Mouse (Mus musculus): ENCODE measurements around the gene Chmp4b. TPM values are rescaled to one million over a fixed set of nuclear protein-coding genes. Genes with fewer than 3 reads are reported as not detected.

Gene Chmp4b
- polyA plus RNA-seq, 1 experiment from 2014 or later: 18.0 TPM

DNA sequence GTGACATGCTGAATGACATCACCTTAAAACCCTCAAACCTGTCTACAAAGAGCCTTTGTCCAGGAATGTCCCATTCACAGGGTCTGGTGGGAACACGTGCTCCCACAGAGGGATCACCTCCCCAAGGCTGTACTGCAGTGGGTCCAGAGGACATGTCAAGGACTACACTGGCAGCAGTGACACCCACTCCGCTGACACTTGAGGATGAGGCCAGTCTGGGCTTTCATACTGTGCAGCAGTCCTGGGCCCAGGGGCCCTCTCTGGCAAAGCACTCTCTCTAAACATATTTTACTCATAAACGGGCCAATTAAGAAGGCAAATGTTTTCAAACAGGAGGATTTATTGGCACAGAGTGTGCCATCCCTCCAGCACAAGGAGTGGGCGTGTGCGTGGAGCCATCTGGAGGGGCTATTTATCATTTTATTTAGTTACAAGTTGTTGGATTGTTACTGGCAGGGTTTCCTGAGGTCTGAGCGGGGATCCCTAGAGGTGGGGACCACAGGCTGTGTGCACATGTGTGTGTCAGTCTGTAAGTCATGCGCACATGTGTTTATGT lies 56.4 kb downstream of the Chmp4b start:
- no peak for ATAC-seq (ENCODE audit: low FRiP score, low TSS enrichment)
- Histone ChIP-seq H3K9me3 (ENCODE audit: low read length) (no peaks in the 10 kb centered on the region), H3K4me1 (ENCODE audit: insufficient read depth, low read length) (no peaks in the 10 kb centered on the region), H3K27me3 (ENCODE audit: insufficient read depth, low read length) (no peaks in the 10 kb centered on the region), H3K27ac (ENCODE audit: low read length) (no peak overlapping the region), H3K4me3 (ENCODE audit: low read length) (no peak overlapping the region), H3K9ac (replicated peaks; ENCODE audit: low read length) (no peak overlapping the region), H3K4me2 (replicated peaks; ENCODE audit: low read depth, low read length) (no peak overlapping the region), H3K36me3 (ENCODE audit: insufficient read depth, low read length) (no peaks in the 10 kb centered on the region)
- 56% methylated on average over 7 of the region's 7 CpGs for WGBS

DNA sequence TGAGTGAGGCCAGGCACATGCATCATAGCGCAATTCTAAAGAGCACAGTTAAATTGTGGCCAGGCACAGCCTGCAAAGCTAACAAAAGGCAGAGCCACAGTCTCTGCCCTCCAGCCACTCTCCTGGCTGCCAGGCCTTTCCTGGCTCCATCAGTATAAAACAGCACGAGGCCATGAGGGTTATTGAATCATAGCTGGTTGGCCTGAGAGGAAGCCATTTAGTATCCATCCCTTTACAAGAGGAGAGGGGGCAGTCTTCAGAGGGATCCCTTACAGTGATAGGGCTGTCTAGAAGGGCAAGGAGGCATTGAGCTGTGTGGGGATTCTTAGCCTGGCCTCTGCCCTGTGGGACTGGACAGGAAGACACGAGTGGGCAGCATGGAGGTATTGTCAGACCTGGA lies 60.2 kb downstream of the Chmp4b start:
- no peaks in the 10 kb centered on the region for H3K9me3 ChIP-seq (ENCODE audit: low read length)
- WGBS: 55% methylated on average over 3 of the region's 3 CpGs
- H3K27ac ChIP-seq (ENCODE audit: low read length): no peak overlapping the region
- no peaks in the 10 kb centered on the region for H3K4me1 ChIP-seq (ENCODE audit: insufficient read depth, low read length)
- no peak overlapping the region for H3K4me3 ChIP-seq (ENCODE audit: low read length)
- ATAC-seq (ENCODE audit: low FRiP score, low TSS enrichment): peak; percentile 29; the same call in 1 of the 2 replicates
- no peaks in the 10 kb centered on the region for H3K27me3 ChIP-seq (ENCODE audit: insufficient read depth, low read length)
- H3K4me2 ChIP-seq (replicated peaks; ENCODE audit: low read depth, low read length): no peak overlapping the region
- H3K36me3 ChIP-seq (ENCODE audit: insufficient read depth, low read length): no peaks in the 10 kb centered on the region
- no peak overlapping the region for H3K9ac ChIP-seq (replicated peaks; ENCODE audit: low read length)

DNA sequence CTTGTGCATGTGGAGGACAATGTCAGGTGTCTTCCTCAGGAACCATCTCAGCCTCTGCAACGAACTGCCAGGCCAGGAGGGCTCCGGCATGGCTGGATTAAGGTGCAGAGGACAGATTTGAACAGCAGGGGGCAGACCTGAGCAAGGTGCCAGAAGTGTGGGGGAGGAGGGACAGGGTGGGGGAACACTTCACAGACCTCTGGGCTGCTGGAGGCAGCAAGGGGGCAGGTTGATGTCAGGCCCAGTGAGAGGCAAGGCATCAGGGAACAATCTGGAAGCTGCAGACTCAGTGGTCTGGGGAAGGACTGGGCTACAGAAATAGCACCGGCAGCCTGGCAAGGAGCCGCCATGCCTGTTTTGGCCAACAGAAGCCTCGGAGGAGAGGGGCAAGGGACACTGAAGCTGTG lies 60.8 kb downstream of the Chmp4b start:
- H3K9me3 ChIP-seq (ENCODE audit: low read length): no peaks in the 10 kb centered on the region
- ATAC-seq (ENCODE audit: low FRiP score, low TSS enrichment): peak; percentile 39; the same call in 1 of the 2 replicates
- no peak overlapping the region for H3K9ac ChIP-seq (replicated peaks; ENCODE audit: low read length)
- no peak overlapping the region for H3K4me2 ChIP-seq (replicated peaks; ENCODE audit: low read depth, low read length)
- no peaks in the 10 kb centered on the region for H3K27me3 ChIP-seq (ENCODE audit: insufficient read depth, low read length)
- 44% methylated on average over 5 of the region's 5 CpGs for WGBS
- no peak overlapping the region for H3K27ac ChIP-seq (ENCODE audit: low read length)
- no peak overlapping the region for H3K4me3 ChIP-seq (ENCODE audit: low read length)
- no peaks in the 10 kb centered on the region for H3K4me1 ChIP-seq (ENCODE audit: insufficient read depth, low read length)
- H3K36me3 ChIP-seq (ENCODE audit: insufficient read depth, low read length): no peaks in the 10 kb centered on the region

DNA sequence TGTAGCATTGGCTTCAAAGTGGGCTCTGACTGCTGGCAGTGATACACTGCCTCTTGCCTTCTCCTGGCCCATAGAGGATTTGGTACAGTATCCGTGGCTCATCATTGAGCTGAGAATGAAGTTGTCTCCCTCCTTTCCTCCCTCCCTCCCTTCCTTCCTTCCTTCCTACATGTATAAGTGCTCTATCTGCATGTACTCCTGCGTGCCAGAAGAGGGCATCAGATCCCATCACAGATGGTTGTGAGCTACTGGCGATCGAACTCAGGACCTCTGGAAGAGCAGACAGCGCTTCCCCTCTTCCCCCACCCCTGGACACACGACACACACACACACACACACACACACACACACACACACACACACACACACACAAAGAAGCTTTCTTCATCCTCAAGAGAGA lies 61.6 kb downstream of the Chmp4b start:
- Histone ChIP-seq H3K4me2 (replicated peaks; ENCODE audit: low read depth, low read length) (no peak overlapping the region), H3K4me1 (ENCODE audit: insufficient read depth, low read length) (no peaks in the 10 kb centered on the region), H3K4me3 (ENCODE audit: low read length) (no peak overlapping the region), H3K9me3 (ENCODE audit: low read length) (no peaks in the 10 kb centered on the region), H3K36me3 (ENCODE audit: insufficient read depth, low read length) (no peaks in the 10 kb centered on the region), H3K9ac (replicated peaks; ENCODE audit: low read length) (no peak overlapping the region), H3K27ac (ENCODE audit: low read length) (no peak overlapping the region), H3K27me3 (ENCODE audit: insufficient read depth, low read length) (no peaks in the 10 kb centered on the region)
- no peak; the same call in 1 of the 2 replicates for ATAC-seq (ENCODE audit: low FRiP score, low TSS enrichment)
- 55% methylated on average over 5 of the region's 6 CpGs for WGBS

- Histone ChIP-seq H3K27me3 (ENCODE audit: insufficient read depth, low read length) (no peaks in the 10 kb centered on the region), H3K27ac (ENCODE audit: low read length) (no peak overlapping the region), H3K4me1 (ENCODE audit: insufficient read depth, low read length) (peaks cover 6% of the 10 kb centered on the region; the same call in 1 of the 2 replicates), H3K4me2 (replicated peaks; ENCODE audit: low read depth, low read length) (no peak overlapping the region), H3K9ac (replicated peaks; ENCODE audit: low read length) (no peak overlapping the region), H3K9me3 (ENCODE audit: low read length) (no peaks in the 10 kb centered on the region), H3K36me3 (ENCODE audit: insufficient read depth, low read length) (no peaks in the 10 kb centered on the region), H3K4me3 (ENCODE audit: low read length) (no peak overlapping the region)
- 71% methylated on average over 3 of the region's 3 CpGs for WGBS
- ATAC-seq (ENCODE audit: low FRiP score, low TSS enrichment): no peak
Observed at GRCm38 (mm10) chr2:154713964-154714363, 62.5 kb downstream of the Chmp4b start.

GRCm38 (mm10) chr2:154716586-154716985 lies 65.1 kb downstream of the Chmp4b start:
- H3K4me2 ChIP-seq (replicated peaks; ENCODE audit: low read depth, low read length): no peak overlapping the region
- peaks cover 8% of the 10 kb centered on the region; the same call in 1 of the 2 replicates for H3K4me1 ChIP-seq (ENCODE audit: insufficient read depth, low read length)
- H3K9ac ChIP-seq (replicated peaks; ENCODE audit: low read length): no peak overlapping the region
- no peak for ATAC-seq (ENCODE audit: low FRiP score, low TSS enrichment)
- H3K4me3 ChIP-seq (ENCODE audit: low read length): no peak overlapping the region
- no peaks in the 10 kb centered on the region for H3K27me3 ChIP-seq (ENCODE audit: insufficient read depth, low read length)
- 78% methylated on average over 4 of the region's 4 CpGs for WGBS
- H3K36me3 ChIP-seq (ENCODE audit: insufficient read depth, low read length): no peaks in the 10 kb centered on the region
- H3K27ac ChIP-seq (ENCODE audit: low read length): no peak overlapping the region
- H3K9me3 ChIP-seq (ENCODE audit: low read length): no peaks in the 10 kb centered on the region

GRCm38 (mm10) chr2:154717081-154717480 lies 65.6 kb downstream of the Chmp4b start:
- Histone ChIP-seq H3K4me2 (replicated peaks; ENCODE audit: low read depth, low read length) (no peak overlapping the region), H3K36me3 (ENCODE audit: insufficient read depth, low read length) (no peaks in the 10 kb centered on the region), H3K9ac (replicated peaks; ENCODE audit: low read length) (no peak overlapping the region), H3K4me3 (ENCODE audit: low read length) (no peak overlapping the region), H3K27me3 (ENCODE audit: insufficient read depth, low read length) (no peaks in the 10 kb centered on the region), H3K4me1 (ENCODE audit: insufficient read depth, low read length) (peaks cover 8% of the 10 kb centered on the region; the same call in 1 of the 2 replicates), H3K9me3 (ENCODE audit: low read length) (no peaks in the 10 kb centered on the region), H3K27ac (ENCODE audit: low read length) (no peak overlapping the region)
- ATAC-seq (ENCODE audit: low FRiP score, low TSS enrichment): no peak

DNA sequence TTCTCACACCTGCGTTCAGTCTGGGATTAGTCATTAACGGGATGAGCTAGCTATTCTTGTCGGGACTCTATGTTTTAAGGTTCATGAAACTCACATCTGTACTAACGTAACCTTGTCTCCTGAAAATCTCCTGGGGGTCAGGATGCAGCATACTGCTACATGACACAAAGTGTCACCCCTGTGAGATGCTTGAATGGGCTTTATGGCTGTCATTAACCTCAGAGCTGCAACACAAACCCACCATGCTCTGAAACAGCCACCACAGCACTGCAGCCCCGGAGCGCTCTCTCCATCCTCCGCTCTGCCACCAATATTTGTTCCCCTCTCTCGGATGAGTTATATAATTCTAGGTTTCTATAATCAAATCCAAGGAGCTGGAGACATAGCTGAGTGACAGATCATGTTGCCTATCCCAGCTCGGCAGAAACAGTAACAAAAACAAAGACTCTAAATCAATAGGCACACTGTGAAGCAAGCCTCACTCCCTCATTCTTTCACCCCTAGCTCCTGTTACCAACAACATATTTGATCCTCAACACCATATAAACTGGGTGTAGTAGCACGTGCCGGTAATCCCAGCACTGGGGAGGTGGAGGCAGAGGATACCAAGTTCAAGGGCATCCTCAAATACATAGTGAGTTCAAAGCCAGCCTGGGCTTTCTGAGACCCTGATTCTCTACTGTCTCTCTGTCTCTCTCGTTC lies 67.5 kb downstream of the Chmp4b start:
- no peak overlapping the region for H3K9ac ChIP-seq (replicated peaks; ENCODE audit: low read length)
- peak; percentile 52; the same call in 1 of the 2 replicates for ATAC-seq (ENCODE audit: low FRiP score, low TSS enrichment)
- no peak overlapping the region for H3K27ac ChIP-seq (ENCODE audit: low read length)
- H3K4me1 ChIP-seq (ENCODE audit: insufficient read depth, low read length): peaks cover 8% of the 10 kb centered on the region; the same call in 1 of the 2 replicates
- H3K27me3 ChIP-seq (ENCODE audit: insufficient read depth, low read length): no peaks in the 10 kb centered on the region
- no peak overlapping the region for H3K4me2 ChIP-seq (replicated peaks; ENCODE audit: low read depth, low read length)
- WGBS: 37% methylated on average over 12 of the region's 12 CpGs
- no peaks in the 10 kb centered on the region for H3K9me3 ChIP-seq (ENCODE audit: low read length)
- no peak overlapping the region for H3K4me3 ChIP-seq (ENCODE audit: low read length)
- no peaks in the 10 kb centered on the region for H3K36me3 ChIP-seq (ENCODE audit: insufficient read depth, low read length)

GRCm38 (mm10) chr2:154720315-154720714 lies 68.8 kb downstream of the Chmp4b start:
- H3K9ac ChIP-seq (replicated peaks; ENCODE audit: low read length): no peak overlapping the region
- H3K4me2 ChIP-seq (replicated peaks; ENCODE audit: low read depth, low read length): no peak overlapping the region
- no peak overlapping the region for H3K27ac ChIP-seq (ENCODE audit: low read length)
- ATAC-seq (ENCODE audit: low FRiP score, low TSS enrichment): no peak
- H3K36me3 ChIP-seq (ENCODE audit: insufficient read depth, low read length): no peaks in the 10 kb centered on the region
- H3K9me3 ChIP-seq (ENCODE audit: low read length): no peaks in the 10 kb centered on the region
- H3K4me1 ChIP-seq (ENCODE audit: insufficient read depth, low read length): peaks cover 8% of the 10 kb centered on the region; the same call in 1 of the 2 replicates
- WGBS: 92% methylated on average over 2 of the region's 2 CpGs
- H3K4me3 ChIP-seq (ENCODE audit: low read length): no peak overlapping the region
- no peaks in the 10 kb centered on the region for H3K27me3 ChIP-seq (ENCODE audit: insufficient read depth, low read length)

DNA sequence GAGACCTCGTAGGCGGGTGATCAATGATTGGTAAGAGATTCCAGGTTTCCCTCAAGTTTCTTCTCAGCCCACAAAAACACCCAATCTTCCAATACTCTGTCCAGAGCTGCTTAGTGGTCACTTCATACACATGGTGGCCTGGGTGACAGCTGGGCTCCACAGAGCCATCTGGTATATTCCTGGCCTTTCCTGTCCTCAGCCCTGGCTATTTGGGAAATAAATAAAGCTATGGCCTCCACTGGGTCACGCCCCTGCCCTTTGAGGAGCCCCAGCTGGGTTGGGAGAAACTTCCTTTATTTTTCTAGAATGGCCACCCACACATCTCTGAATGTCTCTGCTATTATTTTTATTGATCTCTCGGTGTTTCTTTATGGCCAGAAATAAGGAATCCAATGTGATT lies 72.0 kb downstream of the Chmp4b start:
- Histone ChIP-seq H3K4me3 (ENCODE audit: low read length) (no peak overlapping the region), H3K9me3 (ENCODE audit: low read length) (no peaks in the 10 kb centered on the region), H3K9ac (replicated peaks; ENCODE audit: low read length) (no peak overlapping the region), H3K4me2 (replicated peaks; ENCODE audit: low read depth, low read length) (no peak overlapping the region), H3K27me3 (ENCODE audit: insufficient read depth, low read length) (no peaks in the 10 kb centered on the region), H3K27ac (ENCODE audit: low read length) (no peak overlapping the region), H3K4me1 (ENCODE audit: insufficient read depth, low read length) (peaks cover 12% of the 10 kb centered on the region; the same call in 1 of the 2 replicates), H3K36me3 (ENCODE audit: insufficient read depth, low read length) (no peaks in the 10 kb centered on the region)
- WGBS: 75% methylated on average over 4 of the region's 4 CpGs
- 0 out of 2 replicates have a peak, but pooled peaks have one; percentile 21 for ATAC-seq (ENCODE audit: low FRiP score, low TSS enrichment)
